Mouse (Mus musculus) retina, postnatal 1 day (tissue): ENCODE results near the gene Dhx29.

Source experiments
- DNase-seq: peaks from one replicate; pipeline ENCODE4 v3.0.0-alpha.2; 2012

The Dhx29 gene

DNA sequence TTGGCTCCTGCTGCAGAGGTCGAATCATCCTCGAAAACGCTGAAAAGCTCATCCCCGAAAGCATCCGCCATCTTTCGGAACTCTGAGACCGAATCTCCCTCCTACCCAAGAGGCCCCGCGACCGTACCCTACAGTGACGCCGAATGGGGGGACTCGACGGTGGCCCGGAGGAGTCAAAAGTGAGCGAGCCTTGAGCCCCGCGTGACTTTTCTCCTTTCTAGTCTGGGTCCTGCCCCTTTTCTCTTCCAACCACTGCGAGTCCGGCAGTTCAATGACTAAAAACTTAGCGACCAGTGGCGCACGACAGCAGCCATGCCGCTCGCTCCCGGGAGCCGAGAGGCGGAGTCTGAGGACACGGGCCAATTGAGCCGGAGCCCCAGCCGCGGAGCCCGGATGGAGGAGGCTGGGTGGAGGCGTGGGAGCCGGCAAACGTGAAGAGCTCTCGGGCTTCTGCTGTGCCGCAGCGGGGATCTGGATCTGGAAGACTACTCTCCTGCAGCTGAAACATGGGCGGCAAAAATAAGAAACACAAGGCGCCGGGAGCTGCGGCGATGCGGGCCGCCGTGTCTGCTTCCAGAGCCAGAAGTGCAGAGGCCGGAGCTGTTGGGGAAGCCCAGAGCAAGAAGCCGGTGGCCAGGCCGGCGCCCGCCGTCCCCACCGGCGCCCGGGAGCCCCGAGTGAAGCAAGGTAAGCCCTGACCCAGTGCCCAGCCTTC is at the start of gene Dhx29, which contains the start of gene Mtrex:
Gene Dhx29, plus strand, starts transcription at position 168 of the 715 bp plus-strand sequence.
Gene Mtrex, minus strand, starts transcription at position 112 of the 715 bp plus-strand sequence.
- DNase-seq: peak; percentile 99

DNA sequence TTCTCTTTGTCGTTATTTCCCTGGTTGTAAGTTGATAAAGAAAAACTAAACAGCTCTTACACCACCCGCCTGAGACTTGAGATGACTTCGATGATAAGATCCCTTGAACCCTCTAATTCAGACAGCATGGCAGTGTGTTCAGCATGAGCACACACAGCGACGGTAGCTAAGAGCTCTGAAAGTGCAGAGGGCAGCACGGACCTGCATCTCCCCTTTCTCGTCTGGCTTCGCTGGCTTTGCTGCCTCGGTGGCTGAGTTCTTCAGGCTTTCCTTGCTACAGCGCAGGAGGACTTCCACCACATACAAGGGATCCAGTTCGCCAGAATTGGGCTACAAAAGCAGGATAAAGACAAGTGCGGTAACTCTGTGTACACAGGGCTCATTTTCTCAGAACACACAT is 40.0 kb upstream of the Dhx29 start:
- DNase-seq: no peak

DNA sequence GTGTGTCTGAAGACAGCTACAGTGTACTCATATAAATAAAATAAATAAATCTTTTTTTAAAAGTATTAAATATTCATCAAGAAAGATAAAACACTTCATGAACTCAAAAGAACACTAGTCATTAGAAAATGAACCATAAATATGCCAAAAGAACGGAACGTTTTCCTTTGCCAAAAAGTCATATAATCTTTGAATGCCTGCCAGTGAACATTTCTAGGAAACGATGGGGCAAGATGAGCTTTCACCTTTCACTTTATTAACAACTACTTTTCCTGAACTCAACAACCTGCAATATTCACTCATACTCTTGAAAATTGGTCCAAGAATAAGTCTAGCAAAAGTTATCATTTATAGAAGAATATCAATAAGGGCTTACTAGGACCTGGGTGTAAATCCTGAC is 25.1 kb upstream of the Dhx29 start:
- no peak for DNase-seq

DNA sequence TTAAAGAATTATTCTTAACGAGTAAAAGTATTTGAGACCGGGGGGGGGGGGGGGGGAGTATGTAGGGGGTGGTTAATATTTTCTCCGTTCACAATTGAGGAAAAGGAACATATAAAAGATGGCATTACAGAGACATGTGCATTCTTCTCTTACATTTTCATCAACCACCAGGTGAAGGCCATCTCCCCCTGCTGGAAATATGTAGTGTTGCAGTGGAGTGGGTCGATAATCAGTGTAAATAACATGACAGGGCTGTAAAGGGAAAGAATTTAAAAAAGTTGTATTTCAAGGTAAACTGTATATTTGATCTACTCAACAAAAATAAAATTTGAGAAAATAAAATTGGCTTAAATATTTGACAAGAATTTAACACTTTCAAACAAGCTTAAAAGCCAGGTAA is 17.6 kb upstream of the Dhx29 start:
- DNase-seq: peak; percentile 62

DNA sequence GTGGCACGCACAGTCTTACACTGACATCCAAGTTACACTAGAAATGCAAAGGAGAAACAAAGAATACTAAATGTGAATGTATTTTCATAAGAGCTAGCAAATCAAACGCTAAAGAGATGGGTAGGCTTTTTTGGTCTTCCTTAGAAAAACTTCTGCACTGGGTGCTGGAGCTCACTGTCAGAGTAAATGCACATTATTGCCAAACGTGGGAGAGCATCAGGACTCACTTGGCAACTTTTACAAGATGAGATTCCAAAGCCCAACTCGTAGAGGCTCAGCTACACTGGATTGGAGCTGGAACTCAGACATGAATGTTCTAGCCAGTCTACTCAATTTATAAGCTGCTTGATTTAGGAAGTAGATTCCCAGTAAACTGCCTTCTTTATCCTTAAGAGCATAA is 16.8 kb upstream of the Dhx29 start:
- DNase-seq: no peak

DNA sequence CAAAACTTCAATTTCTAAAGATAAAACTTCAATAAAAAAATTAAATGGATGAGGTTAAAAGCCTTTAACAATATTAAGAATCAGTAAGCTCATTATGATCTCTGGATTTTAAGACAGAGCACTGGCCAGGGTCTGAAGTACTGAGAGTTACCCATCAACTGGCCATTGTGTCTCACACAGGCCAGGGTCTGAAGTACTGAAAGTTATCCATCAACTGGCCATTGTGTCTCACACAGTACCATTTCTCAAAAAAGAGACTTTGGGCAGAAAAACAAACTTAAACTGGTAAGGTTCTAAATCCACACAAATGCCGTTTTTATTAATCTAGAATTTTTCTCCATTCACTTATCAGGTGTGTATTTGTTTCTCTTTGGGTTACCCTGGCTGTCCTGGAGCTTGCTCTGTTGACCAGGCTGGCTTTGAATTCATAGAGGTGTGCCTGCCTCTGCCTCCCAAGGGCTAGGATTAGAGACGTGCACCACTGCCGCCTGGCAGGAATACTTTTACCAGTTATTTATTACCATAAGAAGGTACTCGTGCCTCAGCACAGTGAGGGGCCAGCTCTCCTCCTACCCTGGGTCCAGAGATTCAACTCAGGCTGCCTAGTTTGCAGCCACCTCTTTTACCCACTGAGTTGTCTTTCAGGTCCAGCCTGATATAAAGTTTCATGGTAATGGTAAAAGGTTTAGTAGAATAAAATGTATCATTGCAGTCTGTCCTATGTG is 8.0 kb upstream of the Dhx29 start:
- no peak for DNase-seq

DNA sequence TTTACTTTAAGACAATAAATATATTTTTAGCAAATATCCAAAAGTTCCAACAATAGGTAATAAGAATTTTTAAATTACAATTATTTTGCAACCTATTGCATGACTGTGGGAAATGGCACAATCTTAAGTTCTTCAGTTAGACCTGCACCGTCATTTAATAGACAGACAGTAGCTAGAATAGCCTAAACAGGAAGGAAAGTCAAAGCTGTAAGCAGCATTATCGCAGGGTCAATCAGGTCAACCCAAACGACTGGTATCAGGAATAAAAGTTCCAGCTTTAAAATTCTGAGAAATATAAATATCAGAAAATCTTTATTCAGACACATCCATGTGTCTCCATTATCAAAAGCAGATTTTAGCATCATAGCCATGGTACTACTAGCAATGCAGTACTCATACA is 6.3 kb upstream of the Dhx29 start:
- DNase-seq: no peak

DNA sequence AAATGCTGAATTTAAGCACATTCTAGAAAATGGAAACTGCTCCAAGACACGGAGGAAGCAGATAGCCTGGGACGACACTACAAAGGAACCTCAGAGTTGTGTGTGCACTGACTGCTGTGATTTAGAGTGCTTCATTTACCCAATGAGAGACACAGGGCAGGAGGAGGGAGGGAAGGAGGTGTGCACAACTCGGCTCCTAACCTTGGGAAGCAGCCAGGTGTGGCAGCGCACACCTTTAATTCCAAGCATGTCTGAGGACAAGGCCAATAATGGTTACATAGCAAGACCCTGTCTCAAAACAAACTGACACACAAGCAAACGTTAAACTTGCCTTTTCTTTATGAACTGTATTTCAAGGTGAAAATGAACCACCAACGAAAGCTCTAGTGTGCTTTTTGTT is 2.0 kb upstream of the Dhx29 start:
- no peak for DNase-seq

DNA sequence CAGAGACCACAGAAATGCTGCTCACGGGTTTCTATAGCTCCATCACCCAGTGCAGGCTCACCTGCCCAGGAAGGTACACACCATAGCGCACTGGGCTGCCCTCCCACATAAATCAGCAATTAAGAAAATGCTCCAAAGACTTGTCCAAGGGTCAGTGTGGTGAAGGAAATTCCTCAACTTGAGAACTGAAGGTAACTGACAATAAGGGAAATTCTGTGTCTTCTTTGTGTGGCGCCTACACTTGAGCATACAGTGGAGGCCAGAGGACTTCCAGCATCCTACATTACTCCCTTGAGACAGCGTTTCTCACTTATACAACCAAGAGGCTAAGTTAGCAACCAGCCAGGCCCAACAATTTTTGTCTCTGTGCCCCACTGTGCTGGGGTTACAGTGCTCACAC is 1.3 kb upstream of the Dhx29 start:
- DNase-seq: no peak

DNA sequence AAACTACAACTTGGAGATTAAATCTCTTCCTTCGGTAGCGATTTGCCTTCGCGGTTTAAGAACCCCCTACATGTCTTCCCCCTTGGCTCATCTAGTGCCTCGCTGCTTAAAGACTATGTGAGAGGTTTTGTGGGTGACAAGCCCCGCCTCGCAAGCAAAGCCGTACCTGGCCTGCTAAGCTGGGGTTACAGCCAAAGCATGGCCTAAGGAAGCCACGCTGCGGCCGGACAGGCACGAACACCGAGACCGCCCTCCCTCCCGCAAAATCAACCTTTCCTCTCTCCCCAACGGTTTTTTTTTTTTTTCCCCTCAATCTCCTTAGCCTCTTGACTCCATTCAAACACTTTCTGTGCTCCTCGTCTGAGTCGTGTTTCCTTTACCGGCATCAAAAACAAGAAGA is 458 bp upstream of the Dhx29 start:
- DNase-seq: no peak

DNA sequence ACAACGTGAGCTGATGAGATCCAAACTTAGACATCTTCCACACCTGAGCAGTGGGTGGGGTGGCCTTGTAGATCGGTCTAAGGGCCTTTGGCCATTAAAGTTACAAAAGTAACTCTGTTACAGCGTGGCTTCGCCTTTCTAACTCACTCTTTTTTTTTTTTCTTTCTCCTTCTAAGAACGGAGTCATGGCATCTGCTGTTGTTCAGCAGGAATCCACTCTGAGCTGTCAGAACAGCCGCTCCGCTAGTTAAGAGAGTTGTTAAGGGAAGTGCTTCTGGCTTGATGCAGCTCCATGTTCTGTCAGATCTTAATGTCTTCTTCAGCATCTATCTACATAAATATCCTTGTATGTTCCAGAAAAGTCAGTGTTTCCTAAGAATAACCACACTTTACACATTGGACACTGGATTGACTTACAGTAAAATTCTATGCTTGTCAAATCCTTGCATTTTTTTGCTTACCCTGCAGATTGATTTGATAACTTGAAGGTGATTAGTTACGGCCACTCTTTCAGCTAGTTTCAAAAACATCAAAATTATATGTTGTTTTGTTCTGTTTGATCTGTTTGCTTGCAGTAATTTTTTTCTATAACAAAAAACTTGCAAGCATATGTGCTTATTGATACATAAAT is 899 bp downstream of the Dhx29 start:
- DNase-seq: no peak

DNA sequence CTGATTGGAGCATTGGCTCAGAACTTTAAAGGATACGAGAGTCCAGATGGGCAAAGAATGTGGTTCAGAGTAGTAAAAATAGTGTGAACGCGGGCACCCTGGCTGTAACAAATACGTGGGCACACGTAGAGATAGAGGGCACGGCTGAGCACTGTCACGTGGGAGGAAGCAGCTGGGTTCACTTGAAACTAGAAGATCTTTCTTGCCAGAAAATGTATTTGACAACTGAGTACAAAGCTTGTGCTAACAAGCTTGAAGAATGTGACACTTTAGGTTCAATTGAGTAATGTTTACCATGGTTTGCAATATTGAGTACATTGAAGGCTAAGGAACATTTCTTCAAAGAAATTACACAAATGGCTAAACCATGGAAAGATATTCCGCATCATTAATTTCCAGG is 10.9 kb downstream of the Dhx29 start:
- DNase-seq: no peak

DNA sequence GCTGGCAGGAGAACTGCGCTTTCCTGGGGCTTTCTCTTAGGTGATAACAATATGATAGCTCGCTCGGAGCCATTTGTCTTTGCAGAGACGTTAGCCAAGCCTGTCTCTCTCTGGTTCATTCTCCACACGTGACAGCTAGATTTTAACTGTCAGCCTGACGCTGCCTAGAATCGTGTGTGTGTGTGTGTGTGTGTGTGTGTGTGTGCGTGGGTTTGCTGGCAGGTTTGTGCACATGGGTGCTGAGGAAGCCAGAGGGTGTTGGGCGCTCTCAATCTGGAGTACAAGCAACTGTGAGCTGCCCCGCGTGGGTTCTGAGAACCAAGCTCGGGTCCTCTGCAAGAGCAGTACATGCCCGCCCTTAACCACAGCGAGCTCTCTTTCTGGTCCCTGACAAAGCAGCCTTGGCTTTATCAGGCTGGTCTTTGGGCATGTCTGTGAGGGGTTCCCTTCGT is 14.7 kb downstream of the Dhx29 start:
- no peak for DNase-seq

DNA sequence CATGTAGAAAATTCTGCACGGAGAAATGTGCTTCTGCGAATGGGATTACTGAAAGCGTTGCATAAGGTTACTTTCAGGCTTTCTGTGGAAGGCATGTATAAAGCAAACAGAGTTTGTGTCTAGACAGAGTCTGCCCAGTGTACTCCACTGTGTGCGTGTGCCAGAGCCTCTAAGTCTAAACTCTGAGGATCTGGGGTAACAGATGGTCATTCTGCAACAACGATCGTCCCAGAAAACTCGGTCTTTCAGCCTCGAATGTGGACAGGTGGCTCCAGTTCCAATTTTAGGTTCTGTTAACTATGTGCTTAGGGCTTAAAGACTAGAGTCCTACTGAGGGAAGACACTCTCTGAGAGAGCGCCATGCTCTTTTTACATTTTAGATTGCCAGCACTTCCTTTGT is 18.1 kb downstream of the Dhx29 start:
- DNase-seq: no peak

DNA sequence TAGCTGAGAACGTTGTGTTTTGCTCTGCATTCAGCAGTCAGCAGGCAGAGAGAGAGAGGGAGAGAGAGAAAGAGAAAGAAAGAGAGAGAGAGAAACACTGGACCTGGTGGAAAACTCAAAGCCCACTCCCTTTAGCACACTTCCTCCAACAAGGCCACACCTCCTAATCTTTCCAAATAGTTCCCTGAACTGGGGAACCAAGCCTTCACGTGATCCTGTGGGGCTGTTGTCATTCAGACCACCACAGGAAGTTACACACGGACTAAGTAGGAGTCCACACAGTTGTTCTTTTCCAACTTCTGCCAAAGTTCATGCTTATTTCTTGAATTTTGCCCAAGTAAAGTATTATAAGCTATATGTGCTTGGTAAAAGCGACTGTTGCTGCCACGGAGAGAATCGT is 18.6 kb downstream of the Dhx29 start:
- no peak for DNase-seq

DNA sequence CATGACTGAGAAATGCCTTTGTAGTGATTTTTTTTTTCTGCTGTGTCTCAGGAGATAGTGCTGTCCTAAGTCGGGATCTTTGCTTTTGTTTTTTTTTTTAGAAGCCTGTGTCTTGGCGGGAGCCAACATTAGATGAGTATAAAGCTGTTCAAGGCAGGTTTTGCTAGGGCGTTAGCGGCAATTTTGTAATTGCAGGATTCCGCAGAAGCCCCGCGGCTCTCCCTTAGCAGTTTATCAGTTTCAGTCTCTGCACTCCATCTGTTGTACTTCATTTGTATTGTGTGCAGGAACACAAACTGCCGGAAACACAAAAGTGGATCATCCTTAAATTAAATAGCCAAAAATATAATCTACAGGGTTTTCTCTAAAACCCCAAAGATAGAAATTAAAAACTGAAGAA is 26.8 kb downstream of the Dhx29 start:
- no peak for DNase-seq

DNA sequence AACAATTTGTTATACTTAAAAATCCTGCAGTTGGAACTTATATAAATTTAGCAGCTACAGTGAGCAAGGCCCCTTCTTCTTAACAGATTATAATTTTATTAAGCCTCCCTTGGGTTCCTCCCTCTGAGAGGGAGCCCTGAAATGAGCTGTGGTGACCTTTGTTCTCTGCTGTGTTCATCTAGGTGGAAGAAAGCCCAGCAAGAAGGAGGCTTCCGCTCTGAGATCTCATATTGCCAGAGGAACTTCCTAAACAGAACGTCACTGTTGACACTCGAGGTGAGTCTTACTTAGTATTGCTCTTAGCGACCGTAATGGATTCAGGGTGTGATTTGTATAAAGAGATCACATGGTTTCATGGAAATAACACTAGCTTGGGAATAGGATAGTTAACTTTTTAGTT is 35.8 kb downstream of the Dhx29 start:
- no peak for DNase-seq

DNA sequence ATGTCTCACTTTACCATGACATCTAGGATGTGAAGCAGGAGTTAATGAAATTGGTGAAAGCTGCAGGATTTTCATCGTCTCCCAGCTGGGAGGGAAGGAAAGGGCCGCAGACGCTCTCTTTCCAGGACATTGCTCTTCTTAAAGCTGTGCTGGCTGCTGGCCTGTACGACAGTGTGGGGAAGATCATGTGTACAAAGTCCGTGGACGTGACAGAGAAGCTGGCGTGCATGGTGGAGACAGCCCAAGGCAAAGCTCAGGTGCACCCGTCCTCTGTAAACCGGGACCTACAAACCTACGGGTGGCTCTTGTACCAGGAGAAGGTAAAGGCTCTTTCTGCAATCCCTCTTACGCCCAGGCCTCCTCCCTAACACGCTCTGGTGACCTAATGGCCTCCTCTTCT is 37.2 kb downstream of the Dhx29 start:
- DNase-seq: no peak

DNA sequence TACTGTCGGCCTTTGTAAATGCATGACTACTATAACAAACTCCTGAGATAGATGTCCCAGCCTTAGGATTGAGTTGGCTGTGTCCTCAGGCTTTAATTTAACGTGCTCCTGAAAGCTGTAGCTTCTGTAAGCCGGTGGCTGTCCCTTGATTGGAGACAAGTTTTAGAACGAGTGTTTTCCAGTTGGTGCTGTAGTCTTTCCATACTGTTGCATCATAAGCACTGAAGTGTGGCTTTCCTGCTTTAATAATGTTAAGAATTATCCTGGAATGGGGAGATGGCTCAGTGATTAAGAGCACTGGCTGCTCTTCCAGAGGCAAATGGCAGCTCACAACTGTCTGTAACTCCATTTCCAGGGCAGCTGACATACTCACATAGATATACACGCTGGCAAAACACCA is 40.0 kb downstream of the Dhx29 start:
- no peak for DNase-seq

DNA sequence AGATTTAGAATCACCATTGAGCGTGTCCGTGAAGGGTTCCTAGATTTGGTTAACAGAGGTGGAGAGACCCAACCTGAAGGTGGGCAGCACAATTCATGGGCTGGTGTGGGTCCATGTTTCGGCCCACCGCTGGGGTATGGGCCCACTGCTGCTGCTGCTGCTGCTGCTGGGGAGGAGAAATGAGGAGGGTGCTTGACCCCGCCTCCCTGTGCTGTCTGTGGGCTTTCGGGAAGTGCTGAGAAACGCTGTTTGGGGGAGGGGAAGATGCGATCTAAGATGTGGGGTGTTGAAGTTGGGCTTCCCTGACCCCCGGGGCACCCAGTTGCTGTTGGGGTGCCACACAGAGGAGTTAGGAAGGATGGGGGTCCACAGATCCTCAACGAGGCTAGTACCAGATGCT is 49.5 kb downstream of the Dhx29 start:
- DNase-seq: peak; percentile 20

DNA sequence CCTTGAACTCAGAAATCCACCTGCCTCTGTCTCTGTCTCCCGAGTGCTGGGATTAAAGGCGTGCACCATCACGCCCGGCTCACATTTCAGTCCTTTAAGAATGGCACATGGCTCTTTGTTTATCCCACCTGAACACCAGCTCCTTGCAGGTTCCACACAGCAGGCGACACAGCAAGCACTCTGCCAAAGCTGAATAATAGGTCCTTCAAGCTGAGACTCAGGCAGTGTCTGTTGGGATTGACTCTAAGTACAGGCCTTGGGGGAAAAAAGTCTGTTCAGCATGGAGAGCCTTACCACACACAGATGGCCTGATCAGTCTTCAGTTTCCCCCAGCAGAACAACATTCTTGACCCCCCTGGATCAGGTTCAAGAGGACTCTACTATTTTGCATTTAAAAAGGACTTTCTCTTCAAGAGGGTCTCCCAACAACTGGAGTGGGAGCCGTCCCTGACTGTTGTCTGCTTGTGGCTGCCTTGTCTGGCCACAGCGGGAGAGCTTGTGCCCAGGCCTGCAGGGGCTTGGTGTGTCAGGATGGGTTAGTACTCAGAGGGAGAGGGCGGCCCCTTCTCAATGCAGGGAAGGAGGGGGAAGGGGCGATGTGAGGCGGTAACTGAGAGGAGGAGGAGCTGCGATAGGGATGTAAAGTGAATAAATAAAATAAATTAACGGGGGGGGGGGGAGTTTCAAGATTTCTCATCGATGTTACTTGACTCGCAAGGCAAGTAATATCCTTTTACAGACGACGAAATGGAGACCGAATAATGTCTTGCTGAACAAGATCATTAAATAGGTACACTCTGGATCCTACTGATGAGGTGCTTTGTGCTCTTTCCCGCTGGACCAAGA is 58.6 kb downstream of the Dhx29 start:
- peak; percentile 76 for DNase-seq

DNA sequence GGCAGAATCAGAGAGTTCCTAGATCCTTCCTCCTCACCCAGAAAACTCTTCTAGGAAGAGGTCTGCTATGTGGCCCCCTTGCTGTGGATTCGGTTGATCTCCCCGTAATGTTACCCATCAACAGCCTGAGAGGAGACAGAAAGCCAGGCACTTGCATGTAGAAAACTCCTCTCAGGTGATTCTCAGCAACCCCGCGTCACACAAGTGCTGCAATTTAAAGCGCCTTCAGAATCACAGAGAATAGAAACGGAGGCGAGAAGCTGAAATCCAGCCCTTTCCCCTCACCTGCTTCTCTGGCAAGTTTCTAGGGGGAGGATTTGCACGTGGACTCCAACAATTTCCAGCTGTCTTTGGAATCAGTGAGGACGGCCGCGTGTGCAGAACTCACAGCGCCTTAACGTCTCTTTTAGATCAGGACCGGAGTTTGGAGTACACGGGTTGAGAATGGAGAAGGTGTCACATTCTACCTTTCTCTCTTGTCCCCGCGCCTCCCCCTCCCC is 59.2 kb downstream of the Dhx29 start:
- DNase-seq: peak; percentile 22

DNA sequence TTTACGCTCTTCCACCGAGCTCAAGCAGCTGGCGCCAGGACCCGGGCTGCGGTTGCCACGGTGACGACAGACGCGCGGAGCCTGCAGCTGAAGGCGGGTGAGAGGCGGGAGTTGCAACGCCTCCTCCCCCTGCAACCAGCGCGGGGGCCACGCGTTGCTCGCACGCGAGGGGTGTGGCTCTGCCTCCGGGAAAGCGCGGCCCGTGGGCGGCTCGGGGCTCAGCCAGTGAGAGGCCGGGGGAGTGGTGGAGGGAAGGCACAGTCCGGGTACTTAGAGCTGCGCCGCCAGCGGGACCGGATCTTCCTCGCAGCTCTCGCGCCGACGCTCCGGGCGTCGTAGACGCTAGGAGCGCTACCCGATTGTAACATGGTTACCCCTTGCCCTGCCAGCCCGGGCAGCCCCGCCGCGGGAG is 60.3 kb downstream of the Dhx29 start, which contains the start of gene Ccno:
Gene Ccno, plus strand, starts transcription at position 271 of the 412 bp plus-strand sequence.
- peak; percentile 98 for DNase-seq
